Mouse (Mus musculus) cerebellum, adult 2 months (tissue): ENCODE data around the gene Nosip.

Source experiments
- CTCF ChIP-seq: fragments of 200-500 bp; IDR thresholded peaks from 2 replicates; pipeline ENCODE4 v1.5.1; 2011; ENCODE audit warnings: low read depth, mild to moderate bottlenecking, control low read depth, low read length, moderate library complexity, borderline replicate concordance; ENCODE audit not compliant: insufficient read depth
- POLR2A ChIP-seq: fragments of 200-500 bp; IDR thresholded peaks from 2 replicates; pipeline ENCODE4 v1.6.1; 2011; ENCODE audit warnings: low read length, control low read depth, borderline replicate concordance; ENCODE audit not compliant: insufficient read depth

GRCm38 (mm10) chr7:45017242-45018061 is 44.8 kb upstream of the Nosip start, which contains the start of gene Rras:
- TF ChIP-seq CTCF (no peak), POLR2A (peak; percentile 8; the same call in 1 of the 2 replicates)
